Mouse (Mus musculus) kidney, adult 2 months (tissue): ENCODE results near the gene Zdhhc11. TPM values are rescaled to one million over a fixed set of nuclear protein-coding genes. Genes with fewer than 3 reads are reported as not detected.

Source experiments
- DNase-seq: peaks from one replicate; pipeline ENCODE4 v3.0.0; 2021
- H3K27ac ChIP-seq: fragments of 200-500 bp; 2 replicates; pipeline ENCODE4 v1.5.1; 2012; ENCODE audit warnings: low read depth, low read length, control low read depth, inconsistent platforms; ENCODE audit not compliant: insufficient read depth
- H3K27me3 ChIP-seq: fragments of 200-500 bp; replicated peaks from 2 replicates; pipeline ENCODE4 v1.6.1; 2012; ENCODE audit warnings: mild to moderate bottlenecking, moderate library complexity, low read length, inconsistent platforms; ENCODE audit not compliant: control insufficient read depth, insufficient read depth
- H3K36me3 ChIP-seq: fragments of 200-500 bp; 2 replicates; pipeline ENCODE4 v1.6.1; 2012; ENCODE audit warnings: mild to moderate bottlenecking, moderate library complexity, low read length, inconsistent platforms; ENCODE audit not compliant: control insufficient read depth, insufficient read depth
- H3K4me1 ChIP-seq: fragments of 200-500 bp; 2 replicates; pipeline ENCODE4 v1.6.1; 2011; ENCODE audit warnings: low read length; ENCODE audit not compliant: control insufficient read depth, insufficient read depth
- H3K4me3 ChIP-seq: fragments of 200-500 bp; 2 replicates; pipeline ENCODE4 v1.5.1; 2011; ENCODE audit warnings: mild to moderate bottlenecking, low read depth, low read length, control low read depth; ENCODE audit not compliant: insufficient read depth
- CTCF ChIP-seq: fragments of 200-500 bp; conservative IDR thresholded peaks from 2 replicates; pipeline ENCODE4 v1.5.1; 2011; ENCODE audit warnings: low read depth, mild to moderate bottlenecking, control low read depth, low read length, moderate library complexity, mixed read lengths; ENCODE audit not compliant: insufficient read depth, insufficient read length
- POLR2A ChIP-seq: fragments of 200-500 bp; IDR thresholded peaks from one replicate; pipeline ENCODE4 v1.6.1; 2011; ENCODE audit warnings: low read depth, low read length, control low read depth
- WGBS: fragments of 180-500 bp; shearing (Covaris S2); methylation state at CpG from one replicate; pipeline ENCODE4 v1.1.7; 2018; 5-methylcytosine and 5-hydroxymethylcytosine counted together
- polyA plus RNA-seq: library from polyadenylated mRNA; depleted of rRNA; stranded (reverse); fragments of >200 nt; gene quantifications from 2 replicates; pipeline ENCODE4 v1.2.3, GENCODE M21; 2012

Gene Zdhhc11
- polyA plus RNA-seq, 1 experiment, result not detected

DNA sequence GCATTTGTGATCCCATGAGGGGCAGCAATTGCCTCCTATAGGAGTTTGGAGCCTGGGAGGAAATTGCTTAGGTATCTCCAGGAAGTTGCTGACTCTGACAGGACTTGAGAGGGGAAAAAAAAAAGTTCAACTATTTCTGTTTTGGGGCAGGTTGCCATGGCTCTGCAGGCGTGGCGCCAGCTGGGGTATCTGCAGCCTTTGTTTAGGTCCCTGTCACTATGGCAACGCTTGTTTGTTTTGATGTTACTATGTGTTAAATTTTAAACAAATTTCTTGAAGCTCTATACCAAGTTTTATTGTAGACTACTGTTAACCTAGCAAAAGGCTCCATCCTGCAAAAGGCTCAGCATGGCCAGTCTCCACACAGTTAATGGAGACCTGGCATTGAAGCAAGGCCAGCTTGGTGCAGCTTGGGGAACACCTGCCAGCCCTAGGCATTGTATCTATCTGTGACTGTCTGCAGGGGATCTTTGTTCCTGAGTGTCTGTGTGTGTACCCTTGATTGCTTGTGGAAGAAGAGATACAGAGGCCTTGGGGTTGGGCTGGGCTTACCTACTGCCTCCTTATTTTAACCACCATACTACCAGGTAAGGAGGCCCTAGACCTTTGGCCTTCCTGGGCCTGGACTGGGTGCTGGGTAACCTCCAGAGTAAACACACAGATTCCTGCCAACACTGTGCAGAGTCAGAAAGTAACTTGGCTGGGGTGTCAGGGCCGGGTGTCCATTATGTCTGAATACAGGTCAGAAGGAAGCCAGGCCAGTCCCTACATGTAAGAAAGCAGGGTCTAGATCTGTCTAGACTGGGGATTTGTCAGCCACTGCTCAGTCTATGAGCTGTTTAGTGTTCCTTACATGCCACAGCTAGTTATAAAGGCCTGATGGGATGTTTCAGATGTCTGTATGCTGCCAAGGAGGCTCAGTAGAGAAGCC lies 61.8 kb downstream of the Zdhhc11 start:
- no peak overlapping the region for H3K27ac ChIP-seq
- peaks cover 3% of the 10 kb centered on the region for H3K4me1 ChIP-seq
- no peak for TF ChIP-seq POLR2A
- no peak for TF ChIP-seq CTCF
- no peaks in the 10 kb centered on the region for H3K36me3 ChIP-seq
- H3K27me3 ChIP-seq, result no peaks in the 10 kb centered on the region
- peak; percentile 78 for DNase-seq
- no peak overlapping the region for H3K4me3 ChIP-seq
- WGBS, result 59% methylated on average over 4 of the region's 4 CpGs

DNA sequence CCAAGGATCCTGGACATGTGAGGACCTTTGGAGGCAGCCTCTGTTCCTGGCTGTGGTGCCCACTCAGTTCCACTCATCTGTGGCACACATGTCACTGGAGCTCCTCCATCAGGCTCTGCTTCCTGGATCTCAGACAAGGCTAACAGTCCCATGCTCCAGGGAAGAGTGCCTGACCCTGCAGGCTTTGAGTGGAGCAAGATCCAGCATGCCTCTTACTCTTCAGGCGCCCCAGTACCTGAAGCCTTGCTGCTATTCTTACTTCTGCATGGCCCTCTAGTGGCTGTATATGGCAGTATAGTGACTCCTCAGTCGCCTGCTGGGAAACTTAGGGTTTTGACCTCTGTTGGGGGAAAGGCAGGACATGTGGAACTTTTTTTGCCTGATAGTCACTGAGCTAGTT lies 62.6 kb downstream of the Zdhhc11 start:
- Histone ChIP-seq H3K4me1 (peaks cover 3% of the 10 kb centered on the region), H3K4me3 (no peak overlapping the region), H3K36me3 (no peaks in the 10 kb centered on the region), H3K27ac (no peak overlapping the region), H3K27me3 (no peaks in the 10 kb centered on the region)
- TF ChIP-seq POLR2A (no peak), CTCF (peak; percentile 75)
- 38% methylated on average over 2 of the region's 2 CpGs for WGBS
- DNase-seq, result peak; percentile 65

DNA sequence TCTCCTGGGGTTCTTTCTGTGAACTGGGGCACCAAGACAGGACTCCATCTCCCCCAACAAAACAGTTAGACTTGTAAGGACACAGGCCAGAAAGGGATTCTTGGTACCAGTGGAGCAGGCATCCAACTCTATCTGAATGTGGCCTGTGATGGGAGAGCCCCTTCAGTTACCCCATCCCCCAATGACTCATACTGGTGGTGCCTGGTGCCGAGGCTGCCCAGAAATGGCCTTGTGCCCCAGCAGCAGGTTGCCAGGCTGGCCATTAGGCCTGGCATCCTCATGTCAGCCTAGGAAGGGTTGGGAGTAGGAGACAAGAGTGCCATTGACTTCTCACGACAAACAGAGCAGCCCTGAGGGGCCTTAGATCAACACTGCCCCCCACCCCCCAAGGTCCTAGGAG lies 64.5 kb downstream of the Zdhhc11 start:
- TF ChIP-seq POLR2A, result no peak
- no peak for TF ChIP-seq CTCF
- no peak for DNase-seq
- WGBS, result 75% methylated on average over 2 of the region's 2 CpGs
- H3K36me3 ChIP-seq, result no peaks in the 10 kb centered on the region
- H3K4me1 ChIP-seq, result peaks cover 3% of the 10 kb centered on the region
- H3K4me3 ChIP-seq, result no peak overlapping the region
- no peaks in the 10 kb centered on the region for H3K27me3 ChIP-seq
- H3K27ac ChIP-seq, result no peak overlapping the region

DNA sequence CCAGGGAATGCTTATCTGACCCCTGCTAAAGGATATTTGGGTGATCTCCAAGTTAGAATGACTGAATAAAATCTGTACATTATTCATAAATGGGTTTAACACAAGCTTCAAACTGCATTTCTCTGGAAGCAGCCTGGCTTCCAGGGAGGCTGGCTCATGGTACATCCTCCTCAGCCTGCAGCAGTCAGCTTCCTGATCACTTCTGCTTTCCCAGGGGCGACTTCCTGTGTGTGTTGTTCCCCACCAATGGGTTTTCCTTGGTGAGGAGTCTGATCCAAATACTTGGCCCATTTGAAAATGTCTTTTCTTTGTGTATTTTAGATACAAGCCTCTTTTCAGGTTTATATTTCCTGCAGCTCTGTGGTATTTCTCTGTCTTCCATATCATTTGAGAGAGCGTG lies 65.4 kb downstream of the Zdhhc11 start:
- no peak overlapping the region for H3K4me3 ChIP-seq
- H3K27me3 ChIP-seq, result no peaks in the 10 kb centered on the region
- WGBS, result 84% methylated on average over 2 of the region's 2 CpGs
- no peaks in the 10 kb centered on the region for H3K36me3 ChIP-seq
- no peak for TF ChIP-seq POLR2A
- no peak for TF ChIP-seq CTCF
- no peak for DNase-seq
- H3K27ac ChIP-seq, result no peak overlapping the region
- peaks cover 3% of the 10 kb centered on the region for H3K4me1 ChIP-seq

DNA sequence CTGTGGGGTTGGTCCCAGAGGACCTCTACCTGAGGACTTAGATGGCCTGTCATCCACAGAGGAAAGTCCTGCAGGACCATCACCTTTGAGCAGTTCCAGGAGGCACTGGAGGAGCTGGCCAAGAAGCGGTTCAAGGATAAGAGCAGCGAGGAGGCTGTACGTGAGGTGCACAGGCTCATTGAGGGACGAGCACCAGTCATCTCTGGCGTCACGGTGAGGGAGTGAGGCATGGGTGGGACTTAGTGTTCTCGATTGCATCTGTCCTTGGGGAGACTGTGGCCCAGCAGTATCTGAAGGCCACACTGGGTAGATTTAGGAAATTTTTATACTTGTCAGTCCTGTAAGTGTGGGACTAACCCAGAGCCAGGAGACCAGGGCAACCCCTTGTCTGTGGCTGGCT lies 67.0 kb downstream of the Zdhhc11 start:
- DNase-seq, result no peak
- 85% methylated on average over 7 of the region's 7 CpGs for WGBS
- no peaks in the 10 kb centered on the region; the same call in 1 of the 2 replicates for H3K4me1 ChIP-seq
- H3K27ac ChIP-seq, result no peak overlapping the region
- no peaks in the 10 kb centered on the region for H3K36me3 ChIP-seq
- no peak for TF ChIP-seq CTCF
- no peak for TF ChIP-seq POLR2A
- no peaks in the 10 kb centered on the region for H3K27me3 ChIP-seq
- no peak overlapping the region for H3K4me3 ChIP-seq

GRCm38 (mm10) chr13:74031133-74031532 lies 67.5 kb downstream of the Zdhhc11 start:
- no peak for DNase-seq
- Histone ChIP-seq H3K4me1 (no peaks in the 10 kb centered on the region; the same call in 1 of the 2 replicates), H3K36me3 (no peaks in the 10 kb centered on the region), H3K27ac (no peak overlapping the region), H3K4me3 (no peak overlapping the region), H3K27me3 (no peaks in the 10 kb centered on the region)
- WGBS, result 69% methylated on average over 8 of the region's 8 CpGs
- TF ChIP-seq CTCF (no peak), POLR2A (no peak)

DNA sequence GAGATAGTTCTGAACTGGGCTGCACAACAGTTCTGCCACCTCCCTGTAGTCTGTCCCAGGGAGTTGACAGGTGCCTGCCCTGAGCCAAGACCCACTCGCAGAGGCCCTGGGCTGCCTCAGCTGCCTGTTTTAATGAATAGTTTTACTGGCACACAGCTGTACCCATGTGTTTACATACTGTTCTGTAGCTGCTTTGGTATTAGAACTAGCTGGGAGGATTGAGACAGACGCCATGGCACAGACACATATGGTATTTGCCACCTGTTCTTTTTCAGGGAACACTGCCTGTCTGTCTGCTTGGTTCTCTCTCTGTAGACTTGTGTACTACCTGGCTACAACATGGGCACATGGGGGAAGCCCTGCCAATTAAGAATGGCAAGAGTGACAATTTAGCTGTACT lies 71.1 kb downstream of the Zdhhc11 start:
- no peak overlapping the region for H3K27ac ChIP-seq
- H3K4me3 ChIP-seq, result no peak overlapping the region
- H3K36me3 ChIP-seq, result no peaks in the 10 kb centered on the region
- 93% methylated on average over 2 of the region's 2 CpGs for WGBS
- no peak for TF ChIP-seq CTCF
- TF ChIP-seq POLR2A, result no peak
- DNase-seq, result no peak
- H3K4me1 ChIP-seq, result no peaks in the 10 kb centered on the region
- H3K27me3 ChIP-seq, result no peaks in the 10 kb centered on the region
